Mouse (Mus musculus) embryonic facial prominence, embryonic 10.5 days (tissue): ENCODE results near the gene Mtmr4. TPM values are rescaled to one million over a fixed set of nuclear protein-coding genes. Genes with fewer than 3 reads are reported as not detected.

Source experiments
- DNase-seq: peaks from one replicate; pipeline ENCODE4 v3.0.0-alpha.2; 2017; ENCODE audit warnings: low spot score
- H3K27ac ChIP-seq: fragments of 300-500 bp; sonication (generic); replicated peaks from 2 replicates; pipeline ENCODE4 v1.5.1; 2016; ENCODE audit warnings: mild to moderate bottlenecking
- H3K27me3 ChIP-seq: fragments of 300-500 bp; sonication (generic); replicated peaks from 2 replicates; pipeline ENCODE4 v1.6.1; 2016; ENCODE audit warnings: low read depth, mild to moderate bottlenecking; ENCODE audit not compliant: poor library complexity, severe bottlenecking
- H3K36me3 ChIP-seq: fragments of 300-500 bp; sonication (generic); replicated peaks from 2 replicates; pipeline ENCODE4 v1.6.1; 2016; ENCODE audit warnings: mild to moderate bottlenecking, moderate library complexity
- H3K4me1 ChIP-seq: fragments of 300-500 bp; sonication (generic); 2 replicates; pipeline ENCODE4 v1.6.1; 2016
- H3K4me3 ChIP-seq: fragments of 300-500 bp; sonication (generic); 2 replicates; pipeline ENCODE4 v1.5.1; 2016; ENCODE audit warnings: mild to moderate bottlenecking, moderate library complexity
- H3K9me3 ChIP-seq: fragments of 300-500 bp; sonication (generic); 2 replicates; pipeline ENCODE4 v1.6.1; 2016; ENCODE audit warnings: mild to moderate bottlenecking
- WGBS: fragments of 180-500 bp; shearing (Covaris S2); methylation state at CpG from one replicate; pipeline ENCODE4 v1.1.7; 2016; 5-methylcytosine and 5-hydroxymethylcytosine counted together
- polyA plus RNA-seq: library from polyadenylated mRNA; unstranded; fragments of >200 nt; fragmentation: Nextera tagmentation; extraction: Ambion mirVana; gene quantifications from 2 replicates; pipeline ENCODE4 v1.2.1, GENCODE M21; 2016

Mtmr4 gene
- polyA plus RNA-seq, 1 experiment from 2014 or later, result 71.1 TPM

- Histone ChIP-seq H3K4me3 (no peak overlapping the region), H3K36me3 (no peaks in the 10 kb centered on the region), H3K9me3 (no peaks in the 10 kb centered on the region), H3K4me1 (no peaks in the 10 kb centered on the region), H3K27me3 (0 out of 2 replicates have a peak, but pooled peaks cover 3% of the 10 kb centered on the region), H3K27ac (no peak overlapping the region)
- WGBS, result 84% methylated on average over 5 of the region's 5 CpGs
- DNase-seq, result no peak
Measured at GRCm38 (mm10) chr11:87654693-87655092, 62.7 kb downstream of the Mtmr4 start.

GRCm38 (mm10) chr11:87659216-87659615 is 67.3 kb downstream of the Mtmr4 start:
- Histone ChIP-seq H3K27ac (no peak overlapping the region), H3K4me1 (peaks cover 6% of the 10 kb centered on the region; the same call in 1 of the 2 replicates), H3K9me3 (no peaks in the 10 kb centered on the region), H3K4me3 (no peak overlapping the region), H3K27me3 (peaks cover 22% of the 10 kb centered on the region), H3K36me3 (no peaks in the 10 kb centered on the region)
- 81% methylated on average over 7 of the region's 7 CpGs for WGBS
- DNase-seq, result no peak

- peak within 1 kb of the TSS; percentile 55 for H3K4me3 ChIP-seq
- DNase-seq, result peak; percentile 83
- H3K4me1 ChIP-seq, result peaks cover 6% of the 10 kb centered on the region; the same call in 1 of the 2 replicates
- WGBS, result under 1% methylated on average over 8 of the region's 8 CpGs
- H3K9me3 ChIP-seq, result no peaks in the 10 kb centered on the region
- H3K36me3 ChIP-seq, result no peaks in the 10 kb centered on the region
- peaks cover 27% of the 10 kb centered on the region for H3K27me3 ChIP-seq
- no peak within 1 kb of the TSS for H3K27ac ChIP-seq
Measured at GRCm38 (mm10) chr11:87662407-87662806, 70.4 kb downstream of the Mtmr4 start, which contains the start of gene Rnf43. Gene Rnf43, plus strand, starts transcription at chr11:87662722.

- peak; percentile 15 for DNase-seq
- no peak overlapping the region for H3K27ac ChIP-seq
- no peaks in the 10 kb centered on the region for H3K9me3 ChIP-seq
- H3K4me3 ChIP-seq, result peak overlapping the region; percentile 55
- WGBS, result 12% methylated on average over 14 of the region's 14 CpGs
- H3K4me1 ChIP-seq, result peaks cover 6% of the 10 kb centered on the region; the same call in 1 of the 2 replicates
- H3K36me3 ChIP-seq, result no peaks in the 10 kb centered on the region
- peaks cover 27% of the 10 kb centered on the region for H3K27me3 ChIP-seq
Measured at GRCm38 (mm10) chr11:87662822-87663221, 70.9 kb downstream of the Mtmr4 start.

DNA sequence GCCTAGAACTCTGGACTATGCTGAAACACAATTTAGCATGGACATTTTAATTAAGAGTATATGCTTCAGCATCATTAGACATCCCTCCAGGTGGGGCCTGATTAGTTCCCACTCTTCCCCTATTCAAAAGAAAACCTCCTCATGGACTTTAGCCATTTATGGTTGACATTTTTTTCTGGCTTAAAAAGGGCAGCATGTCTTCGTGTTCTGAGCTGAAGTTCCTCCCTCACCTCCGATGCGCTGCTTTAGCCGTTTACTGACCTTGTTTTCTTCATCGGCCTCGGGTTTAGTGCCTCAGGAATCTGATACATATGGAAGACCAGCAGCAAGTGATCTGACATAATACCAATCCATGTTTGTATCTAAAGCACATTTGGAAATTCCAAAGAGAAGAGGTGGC is 72.0 kb downstream of the Mtmr4 start:
- peaks cover 27% of the 10 kb centered on the region for H3K27me3 ChIP-seq

GRCm38 (mm10) chr11:87664521-87664920 is 72.6 kb downstream of the Mtmr4 start:
- no peak overlapping the region for H3K27ac ChIP-seq
- peak overlapping the region; percentile 55 for H3K4me3 ChIP-seq

More for the DNA sequence above, 72.0 kb downstream of the Mtmr4 start:
- H3K36me3 ChIP-seq, result no peaks in the 10 kb centered on the region
- H3K4me3 ChIP-seq, result peak overlapping the region; percentile 55
- H3K27ac ChIP-seq, result no peak overlapping the region
- no peak for DNase-seq
- H3K4me1 ChIP-seq, result peaks cover 6% of the 10 kb centered on the region; the same call in 1 of the 2 replicates
- WGBS, result 71% methylated on average over 6 of the region's 6 CpGs
- no peaks in the 10 kb centered on the region for H3K9me3 ChIP-seq

DNA sequence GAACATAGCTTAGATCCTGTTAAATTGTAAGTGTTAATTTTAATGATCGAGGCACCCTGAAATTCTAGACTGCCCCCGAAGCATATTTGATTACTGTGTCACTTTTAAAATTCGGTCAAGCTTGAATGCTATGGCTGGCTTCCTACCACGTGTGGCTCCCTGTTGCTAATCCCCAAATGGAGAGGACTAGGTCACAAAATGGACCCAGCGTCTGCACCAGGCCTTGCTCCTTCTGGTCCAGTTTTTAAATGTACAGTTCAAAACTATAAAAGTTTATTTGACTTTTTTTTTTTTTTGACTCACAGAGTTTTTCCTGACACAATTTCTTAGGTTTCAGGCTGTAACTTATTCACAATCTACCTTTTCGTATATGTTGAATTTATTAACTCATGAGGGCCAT is 73.3 kb downstream of the Mtmr4 start:
- Histone ChIP-seq H3K36me3 (no peaks in the 10 kb centered on the region), H3K27ac (no peak overlapping the region), H3K27me3 (peaks cover 24% of the 10 kb centered on the region), H3K4me1 (peaks cover 6% of the 10 kb centered on the region; the same call in 1 of the 2 replicates), H3K9me3 (no peaks in the 10 kb centered on the region), H3K4me3 (no peak overlapping the region)
- WGBS, result 75% methylated on average over 6 of the region's 6 CpGs
- DNase-seq, result no peak

More at GRCm38 (mm10) chr11:87664521-87664920, 72.6 kb downstream of the Mtmr4 start:
- Histone ChIP-seq H3K4me1 (peaks cover 6% of the 10 kb centered on the region; the same call in 1 of the 2 replicates), H3K9me3 (no peaks in the 10 kb centered on the region), H3K27me3 (peaks cover 24% of the 10 kb centered on the region), H3K36me3 (no peaks in the 10 kb centered on the region)
- 80% methylated on average over 12 of the region's 12 CpGs for WGBS
- no peak for DNase-seq

DNA sequence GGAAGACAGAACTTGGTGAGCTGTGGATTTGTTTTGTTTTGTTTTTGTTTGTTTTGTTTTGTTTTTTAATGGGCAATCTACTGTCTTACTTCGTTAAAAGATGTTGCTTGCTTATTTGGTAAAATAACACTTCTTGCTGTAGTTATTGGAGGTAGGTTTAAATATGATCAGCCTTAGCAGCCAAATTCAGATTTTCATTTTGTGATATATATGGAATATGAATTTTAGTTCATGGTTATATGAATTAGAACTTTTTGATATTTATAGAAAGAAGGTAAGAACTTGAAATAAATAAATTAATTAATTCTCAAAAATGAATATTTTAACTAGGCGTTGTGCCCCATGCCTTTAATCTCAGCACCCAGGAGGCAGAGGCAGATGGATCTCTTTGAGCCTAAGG is 73.7 kb downstream of the Mtmr4 start:
- Histone ChIP-seq H3K36me3 (no peaks in the 10 kb centered on the region), H3K27me3 (peaks cover 24% of the 10 kb centered on the region), H3K4me3 (no peak overlapping the region), H3K9me3 (no peaks in the 10 kb centered on the region), H3K27ac (no peak overlapping the region), H3K4me1 (peaks cover 6% of the 10 kb centered on the region; the same call in 1 of the 2 replicates)
- WGBS, result 88% methylated on average over 2 of the region's 2 CpGs
- DNase-seq, result no peak

Other genes with a start within 250 kb of the Mtmr4 start
- 2.9 and 3.2 TPM in 2 replicates for gene Ppm1e, start 233.1 kb upstream of the Mtmr4 start, polyA plus RNA-seq
- 11.5 and 11.9 TPM in 2 replicates for gene Rad51c, start 187.2 kb upstream of the Mtmr4 start, polyA plus RNA-seq
- 0.50 TPM in 1 of 2 replicates, not detected in the other for gene Tex14, start 187.1 kb upstream of the Mtmr4 start, polyA plus RNA-seq
- gene Gm11492, start 25.5 kb upstream of the Mtmr4 start, polyA plus RNA-seq, result not detected in 2 replicates
- gene Sept4, start 23.3 kb upstream of the Mtmr4 start, polyA plus RNA-seq, result 4.1 and 6.1 TPM in 2 replicates
- 0.27 and 0.41 TPM in 2 replicates for gene Hsf5, start 25.0 kb downstream of the Mtmr4 start, polyA plus RNA-seq
- 3.2 and 3.3 TPM in 2 replicates for gene Rnf43, start 70.6 kb downstream of the Mtmr4 start, polyA plus RNA-seq
- gene Supt4a, start 145.4 kb downstream of the Mtmr4 start, polyA plus RNA-seq, result 184 and 185 TPM in 2 replicates
- 4.0 and 7.0 TPM in 2 replicates for gene Tspoap1, start 168.4 kb downstream of the Mtmr4 start, polyA plus RNA-seq
- 5.2 and 6.3 TPM in 2 replicates for gene Mpo, start 201.4 kb downstream of the Mtmr4 start, polyA plus RNA-seq
- gene Lpo, start 236.1 kb downstream of the Mtmr4 start, polyA plus RNA-seq, result 0.25 TPM in 2 replicates